Mouse (Mus musculus) olfactory bulb, adult 2 months (tissue): Measurements from ENCODE around the gene Tent5b. TPM values are rescaled to one million over a fixed set of nuclear protein-coding genes. Genes with fewer than 3 reads are reported as not detected.

ENCODE experiments used
- H3K27ac ChIP-seq: fragments of 200-500 bp; 2 replicates; pipeline ENCODE4 v1.5.1; 2012; ENCODE audit warnings: low read depth, low read length; ENCODE audit not compliant: insufficient read depth
- H3K4me1 ChIP-seq: fragments of 200-500 bp; 2 replicates; pipeline ENCODE4 v1.6.1; 2012; ENCODE audit warnings: low read length; ENCODE audit not compliant: control insufficient read depth, insufficient read depth
- H3K4me3 ChIP-seq: fragments of 200-500 bp; 2 replicates; pipeline ENCODE4 v1.5.1; 2012; ENCODE audit warnings: mild to moderate bottlenecking, low read depth, low read length, moderate library complexity; ENCODE audit not compliant: insufficient read depth
- CTCF ChIP-seq: fragments of 200-500 bp; IDR thresholded peaks from 2 replicates; pipeline ENCODE4 v1.5.1; 2012; ENCODE audit warnings: low read depth, mild to moderate bottlenecking, low read length, moderate library complexity; ENCODE audit not compliant: insufficient read depth
- POLR2A ChIP-seq: fragments of 200-500 bp; IDR thresholded peaks from 2 replicates; pipeline ENCODE4 v1.6.1; 2012; ENCODE audit warnings: mild to moderate bottlenecking, low read depth, low read length, moderate library complexity; ENCODE audit not compliant: insufficient read depth
- WGBS: fragments of 180-500 bp; shearing (Covaris S2); methylation state at CpG from one replicate; pipeline ENCODE4 v1.1.7; 2018; 5-methylcytosine and 5-hydroxymethylcytosine counted together
- polyA plus RNA-seq: library from polyadenylated mRNA; stranded (reverse); fragments of >200 nt; gene quantifications from 2 replicates; pipeline ENCODE4 v1.2.4, GENCODE M21; 2012; ENCODE audit warnings: low replicate concordance; ENCODE audit not compliant: missing spikeins, insufficient read depth, insufficient read length

Tent5b gene
- polyA plus RNA-seq, 1 experiment: not detected

DNA sequence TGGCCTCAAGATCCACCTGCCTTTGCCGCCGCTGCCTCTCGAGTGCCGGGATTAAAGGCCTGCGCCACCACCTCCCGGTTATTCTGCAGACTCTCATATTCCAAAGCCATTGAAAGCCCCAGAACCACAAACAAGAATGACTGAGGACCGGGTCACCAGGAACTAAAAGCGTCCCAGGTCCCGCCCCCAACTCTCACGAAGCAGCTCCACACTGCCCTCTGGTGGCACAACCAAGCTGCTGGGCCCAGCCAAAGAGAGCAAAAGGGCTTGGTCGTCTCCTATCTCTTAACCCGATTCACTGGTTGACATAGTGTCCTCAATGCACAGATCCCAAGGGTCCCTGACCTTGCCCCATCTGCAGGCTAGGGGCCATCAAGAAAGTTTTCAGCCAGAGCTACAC is 14.5 kb downstream of the Tent5b start:
- Histone ChIP-seq H3K4me1 (peaks cover 23% of the 10 kb centered on the region), H3K27ac (no peak overlapping the region), H3K4me3 (peak overlapping the region; percentile 42)
- 3% methylated on average over 12 of the region's 12 CpGs for WGBS
- TF ChIP-seq POLR2A (no peak), CTCF (peak; percentile 88)

DNA sequence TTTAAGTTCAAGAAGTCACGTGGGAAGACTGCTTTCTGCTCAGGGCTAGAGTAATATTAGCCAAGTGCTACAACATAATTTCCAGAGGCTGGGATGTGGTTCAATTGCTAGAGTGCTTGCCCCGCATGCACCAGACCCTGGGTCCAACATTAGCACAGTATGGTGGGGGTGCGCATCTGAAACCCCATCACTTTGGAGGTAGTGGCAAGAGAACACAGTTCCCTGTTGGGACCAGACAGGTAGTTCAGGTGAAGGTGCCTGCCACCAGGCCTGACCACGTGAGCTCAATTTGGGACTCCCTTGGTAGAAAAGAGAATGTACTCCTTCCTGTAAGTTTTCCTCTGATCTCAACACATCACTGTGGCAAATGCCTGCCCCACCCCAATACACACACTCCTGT is 14.9 kb downstream of the Tent5b start:
- WGBS: 66% methylated on average over 4 of the region's 4 CpGs
- Histone ChIP-seq H3K27ac (no peak overlapping the region), H3K4me3 (no peak overlapping the region)

DNA sequence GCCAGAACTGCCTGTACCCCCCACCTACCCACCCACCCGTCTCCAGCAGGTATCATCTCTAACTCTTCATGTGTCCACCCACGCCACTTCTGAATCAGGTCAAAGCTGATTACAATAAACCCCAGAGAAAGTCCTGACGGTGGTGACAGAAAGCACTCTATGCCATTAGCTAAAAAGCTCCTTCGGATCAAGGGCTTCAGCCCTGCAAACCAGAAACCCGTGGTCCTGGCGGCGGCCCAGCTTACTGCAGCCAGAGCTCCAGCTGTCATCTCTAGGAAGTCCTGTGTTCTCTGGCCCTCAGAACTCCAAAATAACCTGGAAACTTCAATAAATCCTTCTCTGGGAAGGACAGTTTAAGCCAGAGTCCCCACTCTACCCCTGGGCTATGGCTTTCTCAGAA is 15.8 kb downstream of the Tent5b start:
- Histone ChIP-seq H3K4me3 (peak overlapping the region; percentile 7; the same call in 1 of the 2 replicates), H3K4me1 (peaks cover 23% of the 10 kb centered on the region), H3K27ac (no peak overlapping the region)
- no peak for TF ChIP-seq POLR2A
- TF ChIP-seq CTCF: no peak
- WGBS: 36% methylated on average over 7 of the region's 7 CpGs

More for the DNA sequence above, 14.9 kb downstream of the Tent5b start:
- TF ChIP-seq POLR2A (no peak), CTCF (no peak)
- peaks cover 23% of the 10 kb centered on the region for H3K4me1 ChIP-seq

DNA sequence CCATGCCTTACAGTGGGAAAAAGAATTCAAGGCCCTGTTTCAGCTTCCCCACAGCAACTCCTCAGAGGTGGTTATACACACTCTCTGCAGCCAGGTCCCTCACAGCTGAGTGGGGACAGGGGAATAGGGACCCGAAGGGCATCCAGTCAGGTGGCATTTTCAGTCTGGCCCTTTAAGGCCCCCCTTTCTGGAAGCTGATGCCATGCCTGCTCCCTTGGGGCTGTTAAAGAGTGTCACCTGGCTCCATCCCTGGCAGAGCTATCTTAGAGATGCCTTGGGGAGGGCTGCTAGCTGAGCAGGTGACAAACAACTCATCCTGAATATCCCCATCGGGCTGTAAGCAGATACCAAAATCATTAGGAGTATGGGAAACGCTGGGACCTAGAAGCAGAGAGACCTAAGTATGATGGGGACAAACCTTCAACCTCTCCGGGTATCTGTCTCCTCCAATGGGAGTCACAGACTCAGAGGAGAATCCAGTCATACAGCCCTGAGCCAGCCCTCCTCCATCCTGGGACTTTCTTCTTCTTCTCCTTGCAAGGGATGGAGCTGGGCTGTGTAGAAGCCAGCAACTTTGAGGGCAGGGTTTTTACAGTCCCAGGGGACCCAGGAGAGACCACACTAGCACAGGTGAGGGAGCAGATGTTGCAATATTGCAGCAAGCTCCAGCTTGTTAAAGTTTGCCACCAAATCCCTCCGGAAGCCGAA is 17.0 kb downstream of the Tent5b start:
- Histone ChIP-seq H3K4me3 (peak overlapping the region; percentile 83), H3K27ac (no peak overlapping the region), H3K4me1 (peaks cover 31% of the 10 kb centered on the region)
- WGBS: 24% methylated on average over 6 of the region's 6 CpGs
- TF ChIP-seq POLR2A (no peak), CTCF (no peak)

DNA sequence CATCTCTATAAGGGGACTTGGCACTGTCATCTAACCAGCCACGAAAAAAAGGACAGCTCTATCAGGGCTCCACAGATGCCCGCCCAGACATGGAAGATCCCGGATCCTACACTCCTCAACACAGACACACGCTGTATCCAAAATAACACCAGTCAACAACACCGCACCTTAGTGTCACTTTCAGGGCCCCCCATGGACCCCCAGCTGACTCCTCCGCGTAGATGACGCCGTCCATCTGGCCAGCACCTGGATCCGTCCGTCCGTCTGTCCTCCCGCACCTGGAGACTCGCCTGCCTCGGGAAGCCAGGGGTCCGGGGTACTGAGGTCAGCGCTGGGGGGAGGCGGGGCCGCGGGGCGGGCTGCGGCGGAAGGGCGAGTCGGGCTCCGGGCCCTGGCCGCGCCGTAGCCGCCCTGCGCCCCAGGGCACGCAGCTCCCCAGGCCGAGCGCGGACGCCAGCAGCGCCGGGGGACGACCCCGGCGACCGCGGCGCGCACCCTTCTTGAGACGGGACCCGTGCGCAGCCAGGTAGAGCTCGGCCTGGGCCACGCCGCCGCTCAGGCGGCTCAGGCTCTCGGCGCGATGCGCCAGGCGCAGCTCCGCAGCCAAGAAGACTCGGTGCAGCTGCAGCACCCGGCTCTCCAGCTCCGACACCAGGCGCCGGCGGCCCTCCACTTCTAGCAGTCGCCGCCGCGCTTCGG is 17.7 kb downstream of the Tent5b start:
- Histone ChIP-seq H3K4me3 (peak overlapping the region; percentile 83), H3K27ac (no peak overlapping the region), H3K4me1 (peaks cover 31% of the 10 kb centered on the region)
- no peak for TF ChIP-seq CTCF
- no peak for TF ChIP-seq POLR2A
- WGBS: under 1% methylated on average over 70 of the region's 70 CpGs

DNA sequence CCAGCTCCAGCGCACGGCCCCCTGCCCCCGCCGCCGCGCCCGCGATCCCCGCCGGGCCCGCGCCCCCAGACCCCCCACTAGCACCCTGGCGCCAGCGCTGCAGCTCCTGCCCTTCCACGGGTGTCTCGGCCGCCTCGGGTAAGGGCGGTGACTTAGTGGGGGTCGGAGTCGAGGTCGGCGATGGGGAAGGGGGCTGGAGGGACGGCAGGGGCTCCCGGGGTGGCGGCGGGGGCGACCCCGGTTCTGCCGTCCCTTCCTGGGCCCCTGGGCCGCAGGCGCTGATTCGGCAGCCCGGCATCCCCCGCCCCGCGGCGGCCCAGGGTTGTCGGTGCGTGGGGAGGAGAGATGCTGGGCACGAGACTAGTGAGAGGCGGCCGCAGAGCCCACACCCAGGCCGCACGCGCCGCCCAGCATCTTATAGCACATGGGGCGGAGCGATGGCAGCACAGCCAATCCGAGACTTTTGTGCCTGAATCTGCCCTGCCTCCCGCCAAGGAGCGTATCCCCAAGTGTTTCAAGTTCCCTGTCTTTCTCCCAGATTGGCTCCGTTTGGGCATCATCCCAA is 18.3 kb downstream of the Tent5b start, which contains the start of gene Trnp1:
TSS of gene Trnp1 (minus strand) at position 391 of the 565 bp plus-strand sequence.
- H3K27ac ChIP-seq: no peak within 1 kb of the TSS
- peaks cover 31% of the 10 kb centered on the region for H3K4me1 ChIP-seq

DNA sequence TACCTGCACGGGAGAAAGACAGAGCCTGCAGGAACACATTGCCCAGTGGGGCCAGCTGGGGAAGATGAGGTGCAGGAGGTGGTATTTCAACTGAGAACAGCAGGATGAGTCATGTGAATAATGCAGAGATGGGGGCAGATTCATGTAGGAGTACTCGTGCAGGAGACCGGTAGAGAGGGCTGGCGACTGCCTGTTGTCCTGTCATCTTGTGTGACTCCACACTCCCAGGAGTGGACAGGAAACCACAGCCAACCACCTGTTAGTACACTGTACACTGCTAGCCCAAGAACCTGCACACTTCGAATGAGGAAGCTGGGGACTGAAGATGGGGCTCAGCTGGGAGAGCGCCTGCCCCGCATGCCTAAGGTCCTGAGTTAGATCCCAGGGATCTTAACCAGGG is 21.6 kb downstream of the Tent5b start:
- H3K4me3 ChIP-seq: no peak overlapping the region
- peaks cover 20% of the 10 kb centered on the region for H3K4me1 ChIP-seq
- no peak overlapping the region for H3K27ac ChIP-seq
- 54% methylated on average over 7 of the region's 7 CpGs for WGBS
- TF ChIP-seq CTCF (no peak), POLR2A (no peak)

More for the DNA sequence above, 18.3 kb downstream of the Tent5b start, which contains the start of gene Trnp1:
- WGBS: under 1% methylated on average over 51 of the region's 53 CpGs
- H3K4me3 ChIP-seq: peak within 1 kb of the TSS; percentile 83
- TF ChIP-seq POLR2A (peak; percentile 59), CTCF (no peak)

DNA sequence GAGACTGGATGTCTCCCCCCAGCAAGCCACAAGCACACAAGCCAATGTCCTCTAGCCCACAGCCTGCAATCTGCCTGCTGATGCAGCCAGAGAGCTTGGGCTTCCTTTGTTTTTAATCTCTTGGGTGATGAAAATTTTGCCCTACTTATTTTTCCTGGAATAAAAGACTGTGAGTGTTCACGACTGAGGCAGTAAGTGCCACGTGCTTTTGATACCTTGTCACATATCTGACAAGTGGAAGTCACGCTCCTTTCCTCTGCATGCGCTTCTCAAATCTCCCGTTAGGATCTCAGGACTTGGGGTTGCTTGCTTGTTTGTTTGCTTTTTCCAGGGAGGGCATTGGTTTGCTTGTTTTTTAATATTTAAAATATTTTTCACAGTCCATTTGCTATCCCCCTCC is 24.4 kb downstream of the Tent5b start:
- no peak overlapping the region for H3K27ac ChIP-seq
- H3K4me1 ChIP-seq: peaks cover 8% of the 10 kb centered on the region
- H3K4me3 ChIP-seq: no peak overlapping the region
- WGBS: 45% methylated on average over 5 of the region's 5 CpGs
- no peak for TF ChIP-seq POLR2A
- no peak for TF ChIP-seq CTCF

DNA sequence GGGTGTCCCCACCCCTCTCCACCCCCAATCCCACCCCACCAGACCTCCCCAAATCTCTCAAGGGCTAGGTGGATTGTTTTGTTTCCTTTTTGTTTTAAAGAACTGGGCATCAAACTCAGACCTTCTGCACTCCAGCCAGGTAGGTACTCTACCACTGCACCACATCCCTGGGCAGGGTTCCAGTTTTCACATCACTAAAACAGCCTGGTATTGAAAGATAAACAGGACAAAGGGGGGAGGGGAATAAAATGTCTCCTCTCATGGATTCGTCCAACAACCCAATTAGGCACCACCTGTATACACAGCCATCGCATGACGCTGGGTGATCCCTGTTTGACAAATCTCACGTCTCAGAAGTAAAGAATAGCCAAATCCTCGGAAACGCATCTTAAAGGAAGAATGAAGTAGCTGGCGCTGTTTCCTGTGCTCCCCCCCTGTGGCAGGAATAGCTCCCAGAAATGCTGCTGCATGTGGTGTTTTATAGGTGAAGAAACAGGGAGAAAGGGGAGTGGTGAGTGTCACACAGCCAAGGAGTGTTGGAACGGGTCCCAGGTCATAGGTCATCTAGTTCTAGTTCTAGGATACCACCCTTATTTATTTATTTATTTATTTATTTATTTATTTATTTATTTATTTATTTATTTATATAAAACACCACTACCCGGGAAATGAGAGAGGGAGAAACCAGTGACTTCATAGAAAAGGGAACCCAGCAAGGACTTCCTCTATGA is 25.0 kb downstream of the Tent5b start:
- 56% methylated on average over 9 of the region's 9 CpGs for WGBS
- Histone ChIP-seq H3K4me3 (no peak overlapping the region), H3K4me1 (peaks cover 8% of the 10 kb centered on the region), H3K27ac (no peak overlapping the region)
- TF ChIP-seq POLR2A (no peak), CTCF (no peak)
